Mouse (Mus musculus) liver, postnatal 0 days (tissue): ENCODE measurements around the gene Cluh.

Experiments used
- CTCF ChIP-seq: sonication (generic); IDR thresholded peaks from 2 replicates; pipeline ENCODE4 v1.5.1; 2016; ENCODE audit warnings: antibody characterized with exemption, low read depth
- EP300 ChIP-seq: IDR thresholded peaks from 2 replicates; pipeline ENCODE4 v1.6.1; 2016; ENCODE audit warnings: antibody characterized with exemption, low read depth, mild to moderate bottlenecking

DNA sequence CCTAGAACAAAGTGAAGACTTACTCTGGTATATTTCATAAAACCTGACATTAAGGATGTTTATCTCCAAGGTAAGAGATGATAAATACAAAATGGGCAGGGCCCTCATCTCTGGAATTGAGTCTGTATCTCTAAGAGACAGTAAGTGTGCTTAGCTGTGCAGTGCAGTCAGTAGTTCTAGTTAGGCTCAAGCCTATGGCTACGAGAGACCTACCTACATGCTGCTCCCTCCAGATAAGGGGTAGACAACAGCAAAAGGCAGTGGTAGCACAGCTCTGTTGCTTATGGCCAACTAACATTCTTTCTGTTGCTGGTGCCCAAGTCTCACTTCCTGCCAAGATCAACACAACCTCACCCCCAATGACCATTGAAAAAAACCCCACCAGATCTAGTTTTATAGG is 24.3 kb downstream of the Cluh start:
- TF ChIP-seq CTCF (no peak), EP300 (peak; percentile 45; the same call in 1 of the 2 replicates)
